Mouse (Mus musculus) ES-E14 (cell line): ENCODE data around the gene Ago1.

Experiments
- CHD2 ChIP-seq: IDR thresholded peaks from 2 replicates; pipeline ENCODE4 v1.6.1; 2014; ENCODE audit warnings: mild to moderate bottlenecking, low read depth, low read length, inconsistent platforms
- HCFC1 ChIP-seq: IDR thresholded peaks from 2 replicates; pipeline ENCODE4 v1.6.1; 2012; ENCODE audit warnings: low read length, inconsistent platforms, borderline replicate concordance; ENCODE audit not compliant: insufficient read depth
- MAFK ChIP-seq: IDR thresholded peaks from 2 replicates; pipeline ENCODE4 v1.6.1; 2014; ENCODE audit warnings: mild to moderate bottlenecking, low read depth, low read length, inconsistent platforms; ENCODE audit not compliant: insufficient read depth
- ZNF384 ChIP-seq: IDR thresholded peaks from 2 replicates; pipeline ENCODE4 v1.6.1; 2012; ENCODE audit warnings: low read depth, low read length, inconsistent platforms

GRCm38 (mm10) chr4:126511013-126511412 lies 42.6 kb upstream of the Ago1 start:
- TF ChIP-seq ZNF384 (no peak), HCFC1 (no peak), CHD2 (no peak), MAFK (no peak)
